Mouse (Mus musculus): ENCODE measurements around the gene Ccl22. TPM values are rescaled to one million over a fixed set of nuclear protein-coding genes. Genes with fewer than 3 reads are reported as not detected.

Ccl22 gene
- total and polyA plus RNA-seq, 2 experiments from 2014 or later = 0.05 to 0.13 TPM

GRCm38 (mm10) chr8:94710336-94710735 lies 35.1 kb upstream of the Ccl22 start:
- TF ChIP-seq CTCF (IDR thresholded peaks at IDR 0.05; ENCODE audit: low read depth) = no peak
- H3K4me3 ChIP-seq (ENCODE audit: low read length) = no peak overlapping the region
- no peak overlapping the region for H3K4me2 ChIP-seq (ENCODE audit: low read depth, low read length)
- H3K9me3 ChIP-seq (ENCODE audit: low read length) = no peaks in the 10 kb centered on the region
- no peaks in the 10 kb centered on the region for H3K36me3 ChIP-seq (ENCODE audit: insufficient read depth, low read length)
- H3K27ac ChIP-seq = no peak overlapping the region
- no peak overlapping the region for H3K9ac ChIP-seq (replicated peaks; ENCODE audit: low read length)
- ATAC-seq = no peak
- no peaks in the 10 kb centered on the region; the same call in 1 of the 2 replicates for H3K4me1 ChIP-seq (ENCODE audit: insufficient read depth, low read length)
- no peaks in the 10 kb centered on the region for H3K27me3 ChIP-seq (ENCODE audit: insufficient read depth, low read length)
- no peak for DNase-seq (ENCODE audit: low spot score)
- 39% methylated on average over 8 of the region's 8 CpGs for WGBS

GRCm38 (mm10) chr8:94711160-94711718 lies 34.2 kb upstream of the Ccl22 start:
- Histone ChIP-seq H3K27me3 (ENCODE audit: insufficient read depth, low read length) (no peaks in the 10 kb centered on the region), H3K36me3 (ENCODE audit: insufficient read depth, low read length) (no peaks in the 10 kb centered on the region), H3K4me1 (ENCODE audit: insufficient read depth, low read length) (no peaks in the 10 kb centered on the region; the same call in 1 of the 2 replicates), H3K4me3 (ENCODE audit: low read length) (no peak overlapping the region), H3K9me3 (ENCODE audit: low read length) (no peaks in the 10 kb centered on the region), H3K27ac (no peak overlapping the region), H3K9ac (replicated peaks; ENCODE audit: low read length) (no peak overlapping the region), H3K4me2 (ENCODE audit: low read depth, low read length) (no peak overlapping the region)
- TF ChIP-seq CTCF (IDR thresholded peaks at IDR 0.05; ENCODE audit: low read depth) = no peak
- 38% methylated on average over 5 of the region's 5 CpGs for WGBS
- peak; percentile 63 for DNase-seq (ENCODE audit: low spot score)
- no peak for ATAC-seq

- DNase-seq (ENCODE audit: low spot score) (peak; percentile 28), ATAC-seq (no peak)
- Histone ChIP-seq H3K36me3 (ENCODE audit: insufficient read depth, low read length) (no peaks in the 10 kb centered on the region), H3K4me3 (ENCODE audit: low read length) (no peak overlapping the region), H3K4me1 (ENCODE audit: insufficient read depth, low read length) (no peaks in the 10 kb centered on the region), H3K27ac (no peak overlapping the region), H3K27me3 (ENCODE audit: insufficient read depth, low read length) (no peaks in the 10 kb centered on the region), H3K9ac (replicated peaks; ENCODE audit: low read length) (no peak overlapping the region), H3K9me3 (ENCODE audit: low read length) (no peaks in the 10 kb centered on the region), H3K4me2 (ENCODE audit: low read depth, low read length) (no peak overlapping the region)
- TF ChIP-seq CTCF (IDR thresholded peaks at IDR 0.05; ENCODE audit: low read depth) = no peak
- 26% methylated on average over 5 of the region's 5 CpGs for WGBS
Observed at GRCm38 (mm10) chr8:94714556-94714955, 30.8 kb upstream of the Ccl22 start.

DNA sequence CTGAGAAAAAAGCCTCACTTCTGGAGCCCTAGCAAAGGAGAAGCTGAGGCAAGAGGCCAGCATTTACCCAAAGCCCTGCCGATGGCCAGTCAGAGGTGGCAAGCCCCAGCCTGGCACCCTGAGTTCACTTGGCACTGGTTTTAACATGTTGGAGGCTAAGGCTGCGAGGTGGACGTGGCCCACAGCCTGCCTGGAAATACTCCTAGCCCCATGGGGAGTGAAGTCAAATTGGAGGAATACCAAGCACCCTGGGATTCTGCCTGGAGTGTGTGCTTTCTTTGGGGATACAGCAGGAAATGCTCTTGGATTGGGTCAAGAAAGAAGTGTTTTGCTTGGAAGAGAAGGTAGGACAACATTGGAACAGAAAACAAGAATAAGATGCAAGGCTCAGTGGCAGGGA lies 29.5 kb upstream of the Ccl22 start:
- no peak overlapping the region for H3K27ac ChIP-seq
- H3K4me2 ChIP-seq (ENCODE audit: low read depth, low read length) = no peak overlapping the region
- no peak overlapping the region for H3K9ac ChIP-seq (replicated peaks; ENCODE audit: low read length)
- no peaks in the 10 kb centered on the region for H3K4me1 ChIP-seq (ENCODE audit: insufficient read depth, low read length)
- no peak for TF ChIP-seq CTCF (IDR thresholded peaks at IDR 0.05; ENCODE audit: low read depth)
- 48% methylated on average over 3 of the region's 3 CpGs for WGBS
- no peaks in the 10 kb centered on the region for H3K36me3 ChIP-seq (ENCODE audit: insufficient read depth, low read length)
- H3K9me3 ChIP-seq (ENCODE audit: low read length) = no peaks in the 10 kb centered on the region
- H3K4me3 ChIP-seq (ENCODE audit: low read length) = no peak overlapping the region
- H3K27me3 ChIP-seq (ENCODE audit: insufficient read depth, low read length) = no peaks in the 10 kb centered on the region
- ATAC-seq (no peak), DNase-seq (ENCODE audit: low spot score) (no peak)

GRCm38 (mm10) chr8:94716841-94717240 lies 28.5 kb upstream of the Ccl22 start:
- Histone ChIP-seq H3K36me3 (ENCODE audit: insufficient read depth, low read length) (no peaks in the 10 kb centered on the region), H3K9ac (replicated peaks; ENCODE audit: low read length) (no peak overlapping the region), H3K4me1 (ENCODE audit: insufficient read depth, low read length) (no peaks in the 10 kb centered on the region), H3K9me3 (ENCODE audit: low read length) (no peaks in the 10 kb centered on the region), H3K27me3 (ENCODE audit: insufficient read depth, low read length) (no peaks in the 10 kb centered on the region), H3K4me2 (ENCODE audit: low read depth, low read length) (no peak overlapping the region), H3K4me3 (ENCODE audit: low read length) (no peak overlapping the region), H3K27ac (no peak overlapping the region)
- ATAC-seq (no peak), DNase-seq (ENCODE audit: low spot score) (no peak)
- no peak for TF ChIP-seq CTCF (IDR thresholded peaks at IDR 0.05; ENCODE audit: low read depth)
- 92% methylated on average over 1 of the region's 1 CpGs for WGBS

- no peak overlapping the region for H3K4me3 ChIP-seq (ENCODE audit: low read length)
- H3K4me1 ChIP-seq (ENCODE audit: insufficient read depth, low read length) = no peaks in the 10 kb centered on the region
- DNase-seq (ENCODE audit: low spot score) (no peak), ATAC-seq (no peak)
- no peaks in the 10 kb centered on the region for H3K9me3 ChIP-seq (ENCODE audit: low read length)
- no peaks in the 10 kb centered on the region for H3K36me3 ChIP-seq (ENCODE audit: insufficient read depth, low read length)
- H3K27me3 ChIP-seq (ENCODE audit: insufficient read depth, low read length) = no peaks in the 10 kb centered on the region
- no peak overlapping the region for H3K4me2 ChIP-seq (ENCODE audit: low read depth, low read length)
- no peak for TF ChIP-seq CTCF (IDR thresholded peaks at IDR 0.05; ENCODE audit: low read depth)
- no peak overlapping the region for H3K27ac ChIP-seq
- H3K9ac ChIP-seq (replicated peaks; ENCODE audit: low read length) = no peak overlapping the region
- 79% methylated on average over 5 of the region's 5 CpGs for WGBS
Observed at GRCm38 (mm10) chr8:94725998-94726397, 19.4 kb upstream of the Ccl22 start.

DNA sequence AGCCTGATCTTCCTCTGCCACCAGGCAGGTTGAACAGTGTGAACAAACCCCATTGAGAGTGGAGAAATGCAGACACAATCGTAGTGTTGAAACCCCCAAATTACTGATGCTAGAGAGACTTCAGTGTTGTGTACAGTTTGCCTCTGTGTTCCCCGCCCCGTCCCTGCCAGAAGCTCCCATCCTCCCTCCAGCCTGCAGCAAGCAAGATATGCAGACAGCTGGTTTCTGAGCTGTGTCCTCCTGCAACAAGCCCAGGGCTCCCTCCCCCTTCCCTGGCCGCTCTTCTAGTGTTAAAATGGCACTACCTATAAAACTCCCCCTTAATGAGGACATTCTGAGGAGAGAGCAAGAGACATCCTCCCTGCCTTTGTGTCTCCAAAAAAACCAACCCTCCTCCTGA lies 16.1 kb upstream of the Ccl22 start:
- Histone ChIP-seq H3K4me1 (ENCODE audit: insufficient read depth, low read length) (no peaks in the 10 kb centered on the region), H3K36me3 (ENCODE audit: insufficient read depth, low read length) (no peaks in the 10 kb centered on the region), H3K9me3 (ENCODE audit: low read length) (no peaks in the 10 kb centered on the region), H3K4me2 (ENCODE audit: low read depth, low read length) (no peak overlapping the region), H3K4me3 (ENCODE audit: low read length) (no peak overlapping the region), H3K9ac (replicated peaks; ENCODE audit: low read length) (no peak overlapping the region), H3K27ac (no peak overlapping the region), H3K27me3 (ENCODE audit: insufficient read depth, low read length) (no peaks in the 10 kb centered on the region)
- TF ChIP-seq CTCF (IDR thresholded peaks at IDR 0.05; ENCODE audit: low read depth) = no peak
- ATAC-seq (no peak), DNase-seq (ENCODE audit: low spot score) (no peak)
- 79% methylated on average over 4 of the region's 4 CpGs for WGBS

All from hindbrain, postnatal 0 days (tissue).